Mouse (Mus musculus): ENCODE measurements around the gene Magi1.
A peak's percentile ranks its signal among the peaks of the same experiment; 100 is the strongest.

Magi1 gene

GRCm38 (mm10) chr6:93873536-93873935 lies 410.2 kb downstream of the Magi1 start:
- DNase-seq = no peak

GRCm38 (mm10) chr6:93871516-93871915 lies 412.2 kb downstream of the Magi1 start:
- DNase-seq = peak; percentile 20

- no peak for DNase-seq
These were observed 413.7 kb downstream of the Magi1 start for GRCm38 (mm10) chr6:93870023-93870422.

GRCm38 (mm10) chr6:93862263-93862662 lies 421.5 kb downstream of the Magi1 start:
- no peak for DNase-seq

- no peak for DNase-seq
These were observed 426.9 kb downstream of the Magi1 start for GRCm38 (mm10) chr6:93856783-93857182.

- DNase-seq = peak; percentile 28
These were observed 427.7 kb downstream of the Magi1 start for GRCm38 (mm10) chr6:93855806-93856641.

GRCm38 (mm10) chr6:93848942-93849790 lies 434.6 kb downstream of the Magi1 start:
- DNase-seq = no peak

GRCm38 (mm10) chr6:93845498-93845897 lies 438.2 kb downstream of the Magi1 start:
- no peak for DNase-seq

- no peak for DNase-seq
These were observed 438.6 kb downstream of the Magi1 start for GRCm38 (mm10) chr6:93845080-93845479.

- DNase-seq = no peak
These were observed 439.1 kb downstream of the Magi1 start for GRCm38 (mm10) chr6:93844576-93844975.

GRCm38 (mm10) chr6:93838398-93838797 lies 445.3 kb downstream of the Magi1 start:
- no peak for DNase-seq

GRCm38 (mm10) chr6:93836585-93836984 lies 447.1 kb downstream of the Magi1 start:
- no peak for DNase-seq

GRCm38 (mm10) chr6:93835211-93835610 lies 448.5 kb downstream of the Magi1 start:
- DNase-seq = peak; percentile 15

GRCm38 (mm10) chr6:93828262-93828661 lies 455.5 kb downstream of the Magi1 start:
- DNase-seq = no peak

- DNase-seq = no peak
These were observed 456.8 kb downstream of the Magi1 start for GRCm38 (mm10) chr6:93826875-93827274.

GRCm38 (mm10) chr6:93822221-93822897 lies 461.4 kb downstream of the Magi1 start:
- DNase-seq = no peak

- no peak for DNase-seq
These were observed 462.2 kb downstream of the Magi1 start for GRCm38 (mm10) chr6:93821512-93821911.

- DNase-seq = peak; percentile 44
These were observed 463.8 kb downstream of the Magi1 start for GRCm38 (mm10) chr6:93819888-93820287.

GRCm38 (mm10) chr6:93819282-93819681 lies 464.4 kb downstream of the Magi1 start:
- no peak for DNase-seq

GRCm38 (mm10) chr6:93818494-93818893 lies 465.2 kb downstream of the Magi1 start:
- DNase-seq = no peak

- no peak for DNase-seq
These were observed 478.2 kb downstream of the Magi1 start for GRCm38 (mm10) chr6:93805407-93805936.

GRCm38 (mm10) chr6:93802390-93802789 lies 481.3 kb downstream of the Magi1 start:
- peak; percentile 11 for DNase-seq

- DNase-seq = no peak
These were observed 483.3 kb downstream of the Magi1 start for GRCm38 (mm10) chr6:93800465-93800864.

All from kidney, postnatal 10 days (tissue).